Mouse (Mus musculus): ENCODE data around the gene Cyld.

The Cyld gene

GRCm38 (mm10) chr8:88792691-88793323 lies 96.0 kb downstream of the Cyld start:
- DNase-seq (ENCODE audit: low read depth, low spot score), result no peak

GRCm38 (mm10) chr8:88793324-88793722 lies 96.5 kb downstream of the Cyld start:
- no peak for DNase-seq (ENCODE audit: low read depth, low spot score)

- no peak for DNase-seq (ENCODE audit: low read depth, low spot score)
Measured at GRCm38 (mm10) chr8:88793746-88794614, 97.2 kb downstream of the Cyld start.

- DNase-seq (ENCODE audit: low read depth, low spot score), result no peak
Measured at GRCm38 (mm10) chr8:88794615-88794907, 97.7 kb downstream of the Cyld start.

GRCm38 (mm10) chr8:88795896-88796295 lies 99.1 kb downstream of the Cyld start:
- no peak for DNase-seq (ENCODE audit: low read depth, low spot score)

- DNase-seq (ENCODE audit: low read depth, low spot score), result no peak
Measured at GRCm38 (mm10) chr8:88796651-88797050, 99.8 kb downstream of the Cyld start.

Measured in mesoderm, embryonic 11.5 days (tissue).